Mouse (Mus musculus): ENCODE measurements around the gene H2-Ab1. TPM values are rescaled to one million over a fixed set of nuclear protein-coding genes. Genes with fewer than 3 reads are reported as not detected.
"Not testable (repeated sequence)": the region's sequence is repeated elsewhere in the genome, so short reads cannot be mapped to it uniquely, and the experiment has no call there.

Gene H2-Ab1
- total RNA-seq, 1 experiment: 1.9 TPM

DNA sequence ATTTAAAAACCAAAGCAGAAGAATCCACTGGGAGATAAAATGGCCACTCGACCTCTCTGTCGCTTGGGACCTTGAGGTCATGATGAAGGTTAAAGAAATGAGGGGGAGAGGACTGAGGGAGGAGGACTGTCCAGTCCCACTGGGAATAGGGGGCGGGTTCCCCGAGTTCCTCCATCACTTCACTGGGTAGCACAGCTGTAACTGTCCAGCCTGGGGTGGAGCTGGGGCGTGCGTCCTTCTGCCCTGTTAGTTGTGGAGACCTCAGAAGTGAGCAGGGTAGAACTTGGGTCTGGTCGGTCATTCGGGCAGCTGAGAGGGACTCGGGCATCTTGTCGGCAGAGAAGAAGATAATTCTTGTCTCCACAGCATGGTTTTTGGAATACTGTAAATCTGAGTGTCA lies 51.7 kb downstream of the H2-Ab1 start:
- DNase-seq (ENCODE audit: low read depth, low spot score): no peak
- H3K4me1 ChIP-seq (ENCODE audit: control insufficient read depth in 2 of 2, insufficient read depth in 2 of 2, low read length in 2 of 2, poor library complexity in 1 of 2): peaks cover 0 to 3% of the 10 kb centered on the region in 2 experiments; a peak in 1 of 4 replicates
- no peak overlapping the region for H3K9ac ChIP-seq (ENCODE audit: insufficient read depth, low read depth, low read length, poor library complexity, severe bottlenecking)
- H3K9me3 ChIP-seq (ENCODE audit: control insufficient read depth, insufficient read depth, low read depth, low read length): no peaks in the 10 kb centered on the region
- no peaks in the 10 kb centered on the region for H3K36me3 ChIP-seq (ENCODE audit: control insufficient read depth, insufficient read depth, low read length, poor library complexity, severe bottlenecking)
- H3K27ac ChIP-seq (ENCODE audit: insufficient read depth, low read depth, low read length, poor library complexity, severe bottlenecking): no peak overlapping the region
- in situ Hi-C loops (cut with MboI; ENCODE audit: low sequenced_read_pairs in 2 of 2, unreplicated experiment in 2 of 2): no loop called here
- peak overlapping the region; percentile 52 to 61; a peak in 3 of 4 replicates for H3K4me3 ChIP-seq (ENCODE audit: insufficient read depth in 1 of 2, low read depth in 1 of 2, low read length in 2 of 2, poor library complexity in 1 of 2, severe bottlenecking in 1 of 2)
- TF ChIP-seq HCFC1 (IDR thresholded peaks at IDR 0.05; ENCODE audit: borderline replicate concordance, insufficient read depth, low read length): no peak

DNA sequence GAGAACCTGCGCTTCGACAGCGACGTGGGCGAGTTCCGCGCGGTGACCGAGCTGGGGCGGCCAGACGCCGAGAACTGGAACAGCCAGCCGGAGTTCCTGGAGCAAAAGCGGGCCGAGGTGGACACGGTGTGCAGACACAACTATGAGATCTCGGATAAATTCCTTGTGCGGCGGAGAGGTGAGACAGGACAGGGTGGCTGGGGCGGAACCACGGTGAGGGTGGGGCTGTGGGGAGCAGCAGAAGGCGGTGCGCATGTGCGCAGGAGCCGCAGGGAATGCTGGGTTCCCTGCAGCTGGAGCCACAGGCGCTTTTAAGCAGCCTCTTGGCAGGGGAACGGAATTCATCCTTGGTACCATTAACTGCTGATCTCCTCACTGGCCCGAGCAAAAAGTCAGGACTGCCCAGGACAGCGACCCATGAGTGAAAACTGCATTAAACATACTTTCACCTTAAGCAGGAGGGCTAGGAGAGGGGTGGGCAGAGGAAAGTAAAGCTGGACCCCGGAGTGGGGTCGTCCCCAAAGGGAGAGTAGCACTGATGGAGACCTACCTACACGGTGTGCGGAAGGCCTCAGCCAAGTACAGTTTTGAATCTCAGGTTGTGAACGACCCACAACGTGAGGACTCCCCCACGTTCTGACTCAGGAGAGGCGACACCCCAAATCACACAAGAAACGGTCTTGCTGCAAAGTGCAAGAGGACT lies 52.3 kb downstream of the H2-Ab1 start:
- Histone ChIP-seq H3K4me3 (ENCODE audit: insufficient read depth in 1 of 2, low read depth in 1 of 2, low read length in 2 of 2, poor library complexity in 1 of 2, severe bottlenecking in 1 of 2) (peak overlapping the region; percentile 52 to 61), H3K9ac (ENCODE audit: insufficient read depth, low read depth, low read length, poor library complexity, severe bottlenecking) (peak overlapping the region; percentile 48; the same call in 1 of the 2 replicates), H3K27ac (ENCODE audit: insufficient read depth, low read depth, low read length, poor library complexity, severe bottlenecking) (no peak overlapping the region), H3K36me3 (ENCODE audit: control insufficient read depth, insufficient read depth, low read length, poor library complexity, severe bottlenecking) (no peaks in the 10 kb centered on the region), H3K4me1 (ENCODE audit: control insufficient read depth in 2 of 2, insufficient read depth in 2 of 2, low read length in 2 of 2, poor library complexity in 1 of 2) (peaks cover 0 to 4% of the 10 kb centered on the region in 2 experiments; a peak in 1 of 4 replicates), H3K9me3 (ENCODE audit: control insufficient read depth, insufficient read depth, low read depth, low read length) (no peaks in the 10 kb centered on the region)
- DNase-seq (ENCODE audit: low read depth, low spot score): no peak
- in situ Hi-C loops (cut with MboI; ENCODE audit: low sequenced_read_pairs in 2 of 2, unreplicated experiment in 2 of 2): loop anchor here in 1 of 2 experiments (5.0 kb wide), 1 partner anchor 63 kb away; no protein-coding TSS in a partner anchor
- no peak for TF ChIP-seq MAFK (IDR thresholded peaks at IDR 0.05; ENCODE audit: insufficient read depth, low read depth, low read length)
- TF ChIP-seq ZC3H11A (IDR thresholded peaks at IDR 0.05; ENCODE audit: borderline replicate concordance, low read depth, low read length): no peak
- TF ChIP-seq HCFC1 (IDR thresholded peaks at IDR 0.05; ENCODE audit: borderline replicate concordance, insufficient read depth, low read length): no peak
- TF ChIP-seq CHD2 (IDR thresholded peaks at IDR 0.05; ENCODE audit: low read depth, low read length): no peak
- no peak for TF ChIP-seq ZNF384 (IDR thresholded peaks at IDR 0.05; ENCODE audit: low read depth, low read length)

DNA sequence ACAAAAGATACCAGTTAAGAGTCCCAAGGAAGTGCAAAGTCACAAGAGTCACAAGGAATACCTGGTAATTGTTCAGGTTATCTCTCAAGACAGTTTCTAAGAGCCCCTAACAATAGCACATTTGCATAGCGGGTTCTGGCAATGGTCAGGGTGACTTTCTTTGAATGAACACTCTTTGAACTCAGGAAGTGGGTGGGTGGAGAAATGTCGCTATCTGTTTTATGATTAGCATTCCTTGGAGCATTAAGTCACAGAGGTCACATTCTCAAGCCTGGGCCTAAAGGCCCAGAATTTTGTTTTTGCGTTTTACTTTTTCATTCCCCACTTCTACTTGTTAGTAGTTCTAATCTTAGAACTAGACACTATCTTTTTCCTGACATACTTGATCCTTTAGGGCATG lies 53.0 kb downstream of the H2-Ab1 start:
- in situ Hi-C loops (cut with MboI; ENCODE audit: low sequenced_read_pairs in 2 of 2, unreplicated experiment in 2 of 2): loop anchor here in 1 of 2 experiments (5.0 kb wide), 1 partner anchor 63 kb away; no protein-coding TSS in a partner anchor
- H3K36me3 ChIP-seq (ENCODE audit: control insufficient read depth, insufficient read depth, low read length, poor library complexity, severe bottlenecking); H3K4me3 ChIP-seq (ENCODE audit: insufficient read depth in 1 of 2, low read depth in 1 of 2, low read length in 2 of 2, poor library complexity in 1 of 2, severe bottlenecking in 1 of 2); DNase-seq (ENCODE audit: low read depth, low spot score); H3K27ac ChIP-seq (ENCODE audit: insufficient read depth, low read depth, low read length, poor library complexity, severe bottlenecking); H3K4me1 ChIP-seq (ENCODE audit: control insufficient read depth in 2 of 2, insufficient read depth in 2 of 2, low read length in 2 of 2, poor library complexity in 1 of 2); H3K9me3 ChIP-seq (ENCODE audit: control insufficient read depth, insufficient read depth, low read depth, low read length); H3K9ac ChIP-seq (ENCODE audit: insufficient read depth, low read depth, low read length, poor library complexity, severe bottlenecking): not testable (repeated sequence)

DNA sequence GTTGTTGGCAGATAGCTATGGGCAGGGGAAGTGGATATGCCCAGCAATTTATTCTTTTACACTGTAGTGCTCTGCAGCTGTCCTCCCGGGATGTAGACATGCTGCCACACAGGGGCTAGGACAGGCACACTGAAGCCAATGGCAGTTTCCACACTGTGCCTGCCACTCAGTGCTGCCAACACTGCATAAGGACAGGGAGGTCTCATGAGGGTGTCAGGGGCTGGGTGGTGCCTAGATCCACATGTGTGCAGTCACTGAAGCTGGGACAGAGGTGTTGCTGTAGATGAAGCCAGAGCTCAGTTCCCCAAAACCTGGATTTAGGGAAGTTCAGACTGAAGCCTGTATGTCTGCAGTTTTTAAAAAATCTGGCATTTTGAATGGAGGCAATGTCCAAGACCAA lies 54.7 kb downstream of the H2-Ab1 start:
- Histone ChIP-seq H3K9me3 (ENCODE audit: control insufficient read depth, insufficient read depth, low read depth, low read length) (no peaks in the 10 kb centered on the region), H3K4me1 (ENCODE audit: control insufficient read depth in 2 of 2, insufficient read depth in 2 of 2, low read length in 2 of 2, poor library complexity in 1 of 2) (peaks cover 0 to 4% of the 10 kb centered on the region in 2 experiments; a peak in 1 of 4 replicates), H3K9ac (ENCODE audit: insufficient read depth, low read depth, low read length, poor library complexity, severe bottlenecking) (no peak overlapping the region), H3K27ac (ENCODE audit: insufficient read depth, low read depth, low read length, poor library complexity, severe bottlenecking) (no peak overlapping the region), H3K4me3 (ENCODE audit: insufficient read depth in 1 of 2, low read depth in 1 of 2, low read length in 2 of 2, poor library complexity in 1 of 2, severe bottlenecking in 1 of 2) (no peak overlapping the region), H3K36me3 (ENCODE audit: control insufficient read depth, insufficient read depth, low read length, poor library complexity, severe bottlenecking) (no peaks in the 10 kb centered on the region)
- TF ChIP-seq ZNF384 (IDR thresholded peaks at IDR 0.05; ENCODE audit: low read depth, low read length) (no peak), CHD2 (IDR thresholded peaks at IDR 0.05; ENCODE audit: low read depth, low read length) (no peak), MAFK (IDR thresholded peaks at IDR 0.05; ENCODE audit: insufficient read depth, low read depth, low read length) (no peak), ZC3H11A (IDR thresholded peaks at IDR 0.05; ENCODE audit: borderline replicate concordance, low read depth, low read length) (no peak), HCFC1 (IDR thresholded peaks at IDR 0.05; ENCODE audit: borderline replicate concordance, insufficient read depth, low read length) (no peak)
- in situ Hi-C loops (cut with MboI; ENCODE audit: low sequenced_read_pairs in 2 of 2, unreplicated experiment in 2 of 2): loop anchor here in 1 of 2 experiments (5.0 kb wide), 1 partner anchor 65 kb away; no protein-coding TSS in a partner anchor
- no peak for DNase-seq (ENCODE audit: low read depth, low spot score)

GRCm38 (mm10) chr17:34313393-34313792 lies 55.9 kb downstream of the H2-Ab1 start:
- in situ Hi-C loops (cut with MboI; ENCODE audit: low sequenced_read_pairs in 2 of 2, unreplicated experiment in 2 of 2): loop anchor here in 1 of 2 experiments (5.0 kb wide), 1 partner anchor 66 kb away; no protein-coding TSS in a partner anchor
- Histone ChIP-seq H3K9ac (ENCODE audit: insufficient read depth, low read depth, low read length, poor library complexity, severe bottlenecking) (no peak overlapping the region), H3K27ac (ENCODE audit: insufficient read depth, low read depth, low read length, poor library complexity, severe bottlenecking) (no peak overlapping the region), H3K4me3 (ENCODE audit: insufficient read depth in 1 of 2, low read depth in 1 of 2, low read length in 2 of 2, poor library complexity in 1 of 2, severe bottlenecking in 1 of 2) (no peak overlapping the region), H3K36me3 (ENCODE audit: control insufficient read depth, insufficient read depth, low read length, poor library complexity, severe bottlenecking) (no peaks in the 10 kb centered on the region), H3K9me3 (ENCODE audit: control insufficient read depth, insufficient read depth, low read depth, low read length) (no peaks in the 10 kb centered on the region), H3K4me1 (ENCODE audit: control insufficient read depth in 2 of 2, insufficient read depth in 2 of 2, low read length in 2 of 2, poor library complexity in 1 of 2) (peaks cover 0 to 4% of the 10 kb centered on the region in 2 experiments; a peak in 1 of 4 replicates)
- DNase-seq (ENCODE audit: low read depth, low spot score): peak; percentile 60
- no peak for TF ChIP-seq HCFC1 (IDR thresholded peaks at IDR 0.05; ENCODE audit: borderline replicate concordance, insufficient read depth, low read length)
- 0 out of 2 replicates have a peak, but pooled peaks have one; percentile 41 for TF ChIP-seq ZC3H11A (IDR thresholded peaks at IDR 0.05; ENCODE audit: borderline replicate concordance, low read depth, low read length)

Data from ES-E14 (cell line).